Mouse (Mus musculus): ENCODE measurements around the gene Tsku. TPM values are rescaled to one million over a fixed set of nuclear protein-coding genes. Genes with fewer than 3 reads are reported as not detected.

Tsku gene
- 8.2 and 8.8 TPM in 2 replicates for polyA plus RNA-seq (2015; fragmentation: Nextera tagmentation; extraction: Ambion mirVana)

DNA sequence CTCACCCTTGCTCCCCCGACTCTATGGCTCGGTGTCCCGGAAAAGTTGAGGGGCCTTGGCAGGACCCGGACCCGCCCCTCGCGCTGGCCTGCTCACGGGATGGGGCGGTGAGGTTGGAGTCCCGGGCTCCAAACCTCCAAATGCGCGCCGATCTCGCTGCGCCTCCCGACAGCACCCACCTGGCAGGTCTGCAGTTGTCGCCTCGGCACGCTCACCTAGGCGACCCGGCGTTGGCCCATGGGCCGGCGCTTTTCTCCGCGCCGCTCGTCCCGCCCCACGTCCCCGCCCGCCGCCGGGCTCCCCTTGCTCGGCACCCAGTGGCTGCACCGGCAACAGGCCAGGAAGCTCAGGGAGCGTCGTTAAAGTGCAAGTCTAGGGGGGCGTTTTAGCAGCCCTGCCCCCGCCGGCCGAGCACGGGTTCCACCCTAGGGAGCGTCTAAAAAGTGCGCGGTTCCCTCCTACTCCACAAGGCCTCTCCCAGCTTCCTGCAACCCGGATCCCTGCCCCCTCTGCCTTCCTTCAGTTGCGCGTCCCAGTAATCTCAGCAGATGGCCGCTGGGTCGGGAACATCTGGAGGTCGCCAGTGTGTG, at the start of gene Tsku:
Gene Tsku (minus strand): TSS at position 266 of the 590 bp plus-strand sequence.
- Histone ChIP-seq H3K4me3 (replicated peaks) (peak within 1 kb of the TSS; percentile 81), H3K4me1 (replicated peaks) (peaks cover 23% of the 10 kb centered on the region), H3K36me3 (no peaks in the 10 kb centered on the region), H3K27ac (peak within 1 kb of the TSS; percentile 90), H3K9ac (peak within 1 kb of the TSS; percentile 78), H3K9me3 (no peaks in the 10 kb centered on the region), H3K27me3 (replicated peaks) (no peaks in the 10 kb centered on the region), H3K4me2 (replicated peaks) (peak within 1 kb of the TSS; percentile 95)
- ATAC-seq, result peak; percentile 94
- WGBS, result under 1% methylated on average over 52 of the region's 52 CpGs

DNA sequence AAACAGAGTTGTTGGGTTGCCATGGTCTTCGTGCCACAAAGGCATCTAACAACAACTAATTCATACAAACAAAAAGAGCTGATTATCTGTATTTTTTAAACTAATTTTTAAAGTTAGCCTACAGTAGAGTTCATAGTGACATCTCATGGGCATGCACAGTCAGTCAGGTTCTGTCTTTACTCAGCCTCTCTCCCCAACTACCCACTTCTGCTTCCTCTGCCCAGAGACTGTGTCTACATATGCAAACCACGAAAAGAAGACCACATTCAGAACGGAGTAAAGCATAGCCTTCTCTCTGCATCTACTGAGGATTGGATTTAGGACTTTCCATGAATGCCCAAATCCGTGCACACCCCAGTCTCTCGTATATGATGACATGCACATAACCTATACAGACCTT, 46.5 kb upstream of the Tsku start:
- Histone ChIP-seq H3K27me3 (replicated peaks) (no peaks in the 10 kb centered on the region), H3K36me3 (no peaks in the 10 kb centered on the region), H3K4me3 (replicated peaks) (no peak overlapping the region), H3K9me3 (no peaks in the 10 kb centered on the region), H3K4me2 (replicated peaks) (no peak overlapping the region), H3K9ac (no peak overlapping the region), H3K27ac (no peak overlapping the region), H3K4me1 (replicated peaks) (no peaks in the 10 kb centered on the region)
- no peak for ATAC-seq
- 83% methylated on average over 5 of the region's 5 CpGs for WGBS

DNA sequence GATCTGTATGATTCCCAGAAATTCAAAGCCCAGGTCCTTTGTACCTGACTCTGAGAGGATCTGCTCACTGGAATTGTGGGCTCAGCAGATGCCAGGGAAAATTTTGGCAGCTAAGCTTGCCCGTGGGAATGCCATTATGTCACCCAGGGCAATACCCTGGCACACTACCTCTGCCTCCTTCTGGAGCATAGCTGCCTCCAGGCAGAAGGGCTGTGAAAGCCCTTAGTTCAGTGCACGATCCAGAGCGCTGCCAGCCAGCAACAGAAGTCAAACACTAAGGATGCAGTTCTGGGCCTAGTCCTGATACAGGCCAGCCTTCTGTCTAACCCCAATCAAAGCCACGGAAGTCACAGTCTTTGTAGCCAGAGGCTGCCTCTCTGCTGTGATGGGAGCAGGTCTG, 42.9 kb upstream of the Tsku start:
- WGBS, result 79% methylated on average over 4 of the region's 4 CpGs
- ATAC-seq, result no peak

DNA sequence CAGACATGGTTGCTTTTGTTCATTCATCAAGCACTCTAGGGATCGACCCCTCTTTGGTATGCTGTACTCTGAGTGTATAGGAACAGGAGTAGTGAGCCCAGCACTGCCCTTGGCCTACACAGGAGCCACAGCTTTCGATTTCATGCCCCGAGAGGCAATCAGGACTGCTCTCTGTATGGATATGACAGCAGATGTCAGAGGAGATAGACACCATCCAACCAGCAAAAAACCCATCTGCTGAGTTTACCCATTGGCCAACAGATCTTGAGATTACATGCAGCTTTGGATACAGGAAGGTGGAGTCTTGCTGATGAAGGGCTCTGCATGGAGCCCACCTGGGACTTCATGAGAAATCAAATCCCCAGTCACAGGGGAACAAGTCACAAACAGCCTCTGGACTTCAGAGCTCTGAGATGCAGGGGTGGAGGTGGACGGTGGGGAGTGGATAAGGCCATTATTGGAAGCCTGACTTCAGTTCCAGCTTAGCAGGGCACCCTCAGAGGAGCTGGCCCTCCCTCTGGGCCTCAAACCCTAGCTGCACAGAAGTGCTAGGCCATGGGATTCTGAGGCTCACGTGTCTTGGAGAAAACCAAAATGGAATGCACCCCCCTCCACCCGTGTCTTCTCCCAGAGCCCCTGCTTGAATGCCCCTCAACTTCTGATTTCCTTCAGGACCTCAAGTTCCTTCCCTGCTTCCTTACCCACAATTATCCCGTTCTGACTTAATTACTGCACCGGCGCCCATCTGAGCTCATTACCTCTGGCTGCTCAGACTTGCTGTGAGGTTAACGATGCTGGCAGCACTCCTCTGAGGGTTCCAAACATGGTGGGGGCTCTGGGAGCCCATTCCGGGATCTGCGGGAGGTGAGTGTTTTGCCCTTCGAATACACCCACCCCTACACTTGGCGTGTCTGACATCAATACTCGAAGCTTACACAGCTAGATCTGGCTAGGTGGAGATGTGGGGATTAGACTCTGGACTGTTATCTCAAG, 41.8 kb upstream of the Tsku start:
- Histone ChIP-seq H3K9me3 (no peaks in the 10 kb centered on the region), H3K4me3 (replicated peaks) (no peak overlapping the region), H3K27me3 (replicated peaks) (no peaks in the 10 kb centered on the region), H3K36me3 (no peaks in the 10 kb centered on the region), H3K4me1 (replicated peaks) (no peaks in the 10 kb centered on the region), H3K9ac (no peak overlapping the region), H3K4me2 (replicated peaks) (no peak overlapping the region), H3K27ac (no peak overlapping the region)
- 72% methylated on average over 15 of the region's 15 CpGs for WGBS
- no peak for ATAC-seq

More for the DNA sequence above, 42.9 kb upstream of the Tsku start:
- Histone ChIP-seq H3K27me3 (replicated peaks) (no peaks in the 10 kb centered on the region), H3K9me3 (no peaks in the 10 kb centered on the region), H3K4me2 (replicated peaks) (no peak overlapping the region), H3K36me3 (no peaks in the 10 kb centered on the region), H3K27ac (no peak overlapping the region), H3K4me3 (replicated peaks) (no peak overlapping the region), H3K9ac (no peak overlapping the region), H3K4me1 (replicated peaks) (no peaks in the 10 kb centered on the region)

DNA sequence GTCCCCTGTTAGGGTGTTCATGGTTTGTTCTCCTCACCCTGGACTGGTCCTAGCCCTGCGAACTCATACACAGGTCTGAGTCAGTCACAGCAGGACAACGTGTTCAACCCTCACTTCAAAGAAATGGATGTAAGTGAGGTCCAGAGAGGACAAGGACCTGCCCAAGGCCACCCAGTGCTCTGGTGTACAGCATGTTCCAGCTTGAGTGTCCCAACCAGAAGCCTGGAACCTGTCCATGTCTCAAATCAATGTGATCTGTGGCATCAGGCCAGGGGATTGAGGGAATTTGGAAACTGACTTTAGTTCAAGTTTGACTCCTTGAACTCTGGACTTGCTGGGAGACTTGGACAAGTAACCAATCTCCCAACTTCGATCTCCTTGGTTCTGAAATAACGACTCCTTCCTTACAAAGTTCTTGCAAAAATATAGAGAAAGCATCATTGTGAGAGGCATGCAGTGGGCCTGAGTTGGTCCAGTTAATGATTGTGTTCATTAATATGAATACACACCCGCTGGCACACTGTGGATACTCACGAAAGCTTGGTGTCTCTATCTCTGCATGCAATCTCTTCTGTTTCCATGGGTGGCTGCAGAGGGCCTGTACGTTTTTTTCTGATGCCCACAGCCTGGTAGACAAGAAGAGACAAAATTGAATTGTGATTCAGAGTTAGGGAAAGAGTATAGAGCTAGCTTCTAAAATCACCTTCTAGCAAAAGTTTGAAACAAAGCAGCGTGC, 31.5 kb upstream of the Tsku start:
- Histone ChIP-seq H3K9me3 (no peaks in the 10 kb centered on the region), H3K4me1 (replicated peaks) (peaks cover 7% of the 10 kb centered on the region), H3K9ac (no peak overlapping the region), H3K27me3 (replicated peaks) (no peaks in the 10 kb centered on the region), H3K27ac (no peak overlapping the region), H3K4me2 (replicated peaks) (no peak overlapping the region), H3K36me3 (no peaks in the 10 kb centered on the region), H3K4me3 (replicated peaks) (no peak overlapping the region)
- 86% methylated on average over 8 of the region's 8 CpGs for WGBS
- ATAC-seq, result no peak

DNA sequence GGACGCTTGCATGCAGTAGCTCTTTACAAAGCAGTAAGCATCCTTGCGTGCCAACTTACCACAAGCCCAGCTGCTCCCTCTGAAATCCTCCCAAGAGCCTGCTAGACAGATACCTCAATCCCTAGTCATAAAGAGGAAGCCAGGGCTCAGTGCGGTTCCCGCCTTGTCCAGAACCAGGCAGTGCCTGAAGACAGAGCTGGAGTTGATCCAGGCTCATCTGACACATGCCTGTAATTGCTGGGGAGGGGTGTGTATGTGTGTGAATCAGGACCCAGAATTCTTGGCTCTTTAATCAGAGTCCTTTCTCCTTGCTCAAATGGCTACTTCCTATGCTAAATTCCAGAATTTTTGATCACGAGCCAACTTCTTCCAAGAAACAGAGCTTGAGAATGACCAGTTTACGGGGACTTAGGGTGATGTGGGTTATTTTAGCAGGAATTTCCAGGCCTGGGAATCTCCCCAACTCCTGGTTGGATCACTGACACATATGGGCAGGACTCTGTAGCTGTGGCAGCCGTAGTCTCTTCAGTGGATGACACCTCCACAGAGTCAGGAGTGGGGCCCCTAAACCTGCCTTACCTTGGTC, 30.3 kb upstream of the Tsku start:
- H3K4me3 ChIP-seq (replicated peaks), result no peak overlapping the region
- H3K9ac ChIP-seq, result no peak overlapping the region
- H3K36me3 ChIP-seq, result no peaks in the 10 kb centered on the region
- H3K9me3 ChIP-seq, result no peaks in the 10 kb centered on the region
- H3K4me1 ChIP-seq (replicated peaks), result peaks cover 7% of the 10 kb centered on the region
- WGBS, result 55% methylated on average over 7 of the region's 7 CpGs
- no peaks in the 10 kb centered on the region for H3K27me3 ChIP-seq (replicated peaks)
- no peak overlapping the region for H3K4me2 ChIP-seq (replicated peaks)
- H3K27ac ChIP-seq, result no peak overlapping the region
- ATAC-seq, result peak; percentile 27; the same call in 1 of the 2 replicates

DNA sequence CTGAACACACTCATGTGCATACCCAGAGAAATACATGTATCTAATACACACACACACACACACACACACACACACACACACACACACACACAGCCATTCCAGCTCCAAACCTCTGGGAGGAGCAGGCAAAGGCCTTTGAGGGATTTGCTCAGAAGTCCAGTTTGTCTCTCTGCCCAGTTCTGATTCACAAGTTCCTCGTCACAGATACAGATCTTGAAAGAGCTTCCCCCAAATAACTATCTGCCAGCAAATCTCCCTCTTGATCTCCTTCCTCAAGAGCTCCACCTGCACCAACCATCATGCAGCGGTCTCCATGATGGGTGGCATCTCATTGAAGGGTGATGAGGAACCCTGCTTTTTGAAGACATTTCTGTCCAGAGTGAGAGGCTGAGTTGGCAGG, 29.4 kb upstream of the Tsku start:
- H3K9ac ChIP-seq, result no peak overlapping the region
- H3K4me2 ChIP-seq (replicated peaks), result no peak overlapping the region
- no peak overlapping the region for H3K4me3 ChIP-seq (replicated peaks)
- H3K9me3 ChIP-seq, result no peaks in the 10 kb centered on the region
- H3K27ac ChIP-seq, result no peak overlapping the region
- ATAC-seq, result no peak
- 74% methylated on average over 2 of the region's 2 CpGs for WGBS
- no peaks in the 10 kb centered on the region for H3K27me3 ChIP-seq (replicated peaks)
- peaks cover 7% of the 10 kb centered on the region for H3K4me1 ChIP-seq (replicated peaks)
- H3K36me3 ChIP-seq, result no peaks in the 10 kb centered on the region

DNA sequence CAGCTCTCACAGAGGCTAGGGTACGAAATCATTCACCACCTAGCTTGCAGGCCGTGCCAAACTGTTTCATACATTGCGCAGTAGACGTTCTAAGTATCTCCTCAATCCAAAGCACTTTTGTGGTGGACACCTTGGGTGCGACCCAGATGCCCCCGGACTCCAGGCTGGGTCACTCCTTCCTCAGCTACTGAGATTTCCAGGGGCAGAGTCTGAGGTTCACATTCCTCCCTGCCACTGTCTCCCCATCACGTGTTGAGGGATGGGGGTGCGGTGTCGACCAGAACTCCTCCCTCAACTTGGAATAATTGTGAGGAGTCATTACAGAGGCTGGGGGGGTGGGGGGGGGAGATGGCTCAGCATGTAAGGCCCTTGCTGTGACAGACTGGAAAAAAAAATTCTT, 28.5 kb upstream of the Tsku start:
- WGBS, result 83% methylated on average over 9 of the region's 9 CpGs
- no peaks in the 10 kb centered on the region for H3K27me3 ChIP-seq (replicated peaks)

DNA sequence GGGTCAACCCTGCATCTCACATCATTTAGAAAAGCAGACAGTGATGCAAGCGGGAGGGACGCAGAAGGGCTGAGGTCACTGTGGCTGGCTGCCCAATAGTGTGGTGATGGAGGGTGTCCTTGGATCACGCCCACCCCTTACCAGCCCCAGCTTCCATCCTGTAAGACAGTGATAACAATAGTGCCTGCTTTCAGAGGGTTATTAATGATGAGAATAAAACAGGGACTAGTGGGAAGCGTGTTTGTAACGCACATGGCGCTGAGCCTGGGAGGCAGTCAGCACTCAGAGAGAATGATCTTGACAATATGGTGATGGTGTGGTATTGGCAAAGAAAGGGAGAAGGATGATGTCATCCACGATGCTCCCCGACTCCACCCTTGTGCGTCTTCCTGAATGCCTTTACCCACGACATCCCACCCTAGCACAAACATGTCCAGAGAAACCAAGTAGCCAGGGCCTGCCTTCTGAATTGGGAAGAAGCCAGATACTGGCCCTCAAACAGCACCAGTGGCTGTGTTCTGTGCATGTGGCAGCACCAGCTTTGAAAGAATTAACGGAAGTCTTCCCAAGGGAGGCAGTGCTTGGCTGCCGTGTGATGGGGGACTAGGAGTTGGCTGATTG, 27.9 kb upstream of the Tsku start:
- H3K4me2 ChIP-seq (replicated peaks), result no peak overlapping the region
- ATAC-seq, result no peak
- no peak overlapping the region for H3K9ac ChIP-seq
- no peaks in the 10 kb centered on the region for H3K27me3 ChIP-seq (replicated peaks)
- 77% methylated on average over 12 of the region's 12 CpGs for WGBS
- no peak overlapping the region for H3K4me3 ChIP-seq (replicated peaks)
- no peak overlapping the region for H3K27ac ChIP-seq
- H3K9me3 ChIP-seq, result no peaks in the 10 kb centered on the region
- no peaks in the 10 kb centered on the region for H3K36me3 ChIP-seq
- peaks cover 7% of the 10 kb centered on the region for H3K4me1 ChIP-seq (replicated peaks)

More for the DNA sequence above, 28.5 kb upstream of the Tsku start:
- Histone ChIP-seq H3K4me3 (replicated peaks) (no peak overlapping the region), H3K9ac (no peak overlapping the region), H3K9me3 (no peaks in the 10 kb centered on the region), H3K4me2 (replicated peaks) (no peak overlapping the region), H3K27ac (no peak overlapping the region), H3K36me3 (no peaks in the 10 kb centered on the region), H3K4me1 (replicated peaks) (peaks cover 7% of the 10 kb centered on the region)
- ATAC-seq, result no peak

DNA sequence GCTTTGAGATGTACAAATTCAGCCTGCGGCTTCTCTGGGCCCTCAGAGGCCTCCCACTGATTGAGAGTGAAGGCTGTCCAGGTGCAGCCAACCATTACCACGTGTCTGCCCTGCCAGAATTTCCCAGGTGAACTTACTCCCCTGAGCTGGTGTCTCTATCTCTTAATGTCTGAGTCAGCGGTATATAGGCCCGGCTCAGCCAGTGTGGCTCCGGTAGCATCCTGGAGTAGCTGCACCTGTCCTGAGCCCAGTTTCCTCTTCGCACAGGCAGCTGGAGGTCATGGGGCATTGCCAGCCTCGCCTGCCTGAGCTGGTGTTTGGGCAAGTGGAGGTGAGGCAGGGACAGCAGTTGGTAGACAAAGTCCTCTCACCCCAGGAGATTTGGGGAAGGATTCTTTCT, 26.1 kb upstream of the Tsku start:
- no peaks in the 10 kb centered on the region for H3K9me3 ChIP-seq
- H3K27me3 ChIP-seq (replicated peaks), result no peaks in the 10 kb centered on the region
- no peak for ATAC-seq
- no peak overlapping the region for H3K9ac ChIP-seq
- peaks cover 7% of the 10 kb centered on the region for H3K4me1 ChIP-seq (replicated peaks)
- 70% methylated on average over 7 of the region's 7 CpGs for WGBS
- no peak overlapping the region for H3K4me2 ChIP-seq (replicated peaks)
- no peak overlapping the region for H3K4me3 ChIP-seq (replicated peaks)
- H3K36me3 ChIP-seq, result no peaks in the 10 kb centered on the region
- H3K27ac ChIP-seq, result no peak overlapping the region

DNA sequence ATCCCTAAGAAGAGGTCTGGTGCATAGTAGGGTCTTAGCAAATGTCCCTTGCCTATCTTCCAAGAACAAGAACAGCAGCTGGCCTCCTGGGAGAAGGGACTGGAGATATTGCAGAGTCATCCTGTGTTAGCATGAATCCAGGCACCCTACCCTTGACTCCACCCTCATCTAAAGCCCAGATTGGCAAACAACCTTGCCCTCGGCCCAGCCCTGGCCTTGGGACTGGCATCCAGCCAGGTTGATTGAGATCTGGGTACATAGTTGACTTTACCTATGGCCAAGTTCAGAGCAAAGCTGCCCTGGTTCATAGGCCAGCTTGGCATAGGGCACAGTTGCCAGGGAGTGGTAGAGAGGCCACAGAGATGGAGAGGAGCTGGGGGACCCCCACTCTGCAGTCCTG, 24.0 kb upstream of the Tsku start:
- H3K4me3 ChIP-seq (replicated peaks), result no peak overlapping the region
- H3K4me1 ChIP-seq (replicated peaks), result peaks cover 4% of the 10 kb centered on the region; the same call in 1 of the 2 replicates
- no peak overlapping the region for H3K27ac ChIP-seq
- H3K4me2 ChIP-seq (replicated peaks), result no peak overlapping the region
- H3K27me3 ChIP-seq (replicated peaks), result no peaks in the 10 kb centered on the region
- H3K9ac ChIP-seq, result no peak overlapping the region
- H3K9me3 ChIP-seq, result no peaks in the 10 kb centered on the region
- 42% methylated on average over 1 of the region's 1 CpGs for WGBS
- peak; percentile 47 for ATAC-seq
- no peaks in the 10 kb centered on the region for H3K36me3 ChIP-seq

Data from intestine, embryonic 15.5 days (tissue).